In genomic region chr9:69488972-69489371, GRCm38 (mm10) we compare ENCODE assay signal across 7 mouse cellular contexts. TPM values are rescaled to one million over a fixed set of nuclear protein-coding genes. Genes with fewer than 3 reads are reported as not detected.
DNase-seq lines count a peak whose midpoint lies in the region; ATAC-seq and TF ChIP-seq lines count a peak whose summit lies in the region.

No protein-coding gene starts in this region.

- H3K4me2 ChIP-seq in midbrain, embryonic 12.5 days (replicated peaks): peak overlapping the region; percentile 24; the same call in 1 of the 2 replicates
- no peak overlapping the region for H3K4me2 ChIP-seq in kidney, embryonic 16.5 days (replicated peaks; ENCODE audit: low read depth, low read length)

- no peak overlapping the region for H3K9ac ChIP-seq in MEL (ENCODE audit: control insufficient read depth, low read depth, low read length, poor library complexity, severe bottlenecking)
- H3K9ac ChIP-seq in midbrain, embryonic 12.5 days (replicated peaks): no peak overlapping the region
- H3K9ac ChIP-seq in kidney, embryonic 16.5 days (replicated peaks; ENCODE audit: low read length): no peak overlapping the region

- TF ChIP-seq POLR2A in MEL (IDR thresholded peaks at IDR 0.05; ENCODE audit: control insufficient read depth in 1 of 2, insufficient read depth in 1 of 2, low read depth in 1 of 2, low read length in 2 of 2, poor library complexity in 1 of 2): no peak

- peak; percentile 73 for TF ChIP-seq CTCF in layer of hippocampus, adult 2 months (conservative IDR thresholded peaks at IDR 0.05)
- TF ChIP-seq CTCF in MEL (IDR thresholded peaks at IDR 0.05 in 2 of 3, conservative IDR thresholded peaks at IDR 0.05 in 1 of 3; ENCODE audit: control insufficient read depth in 1 of 3, insufficient read depth in 1 of 3, low read depth in 2 of 3, low read length in 3 of 3, poor library complexity in 1 of 3, severe bottlenecking in 1 of 3): peak; percentile 17 to 55 (median 49); a peak in 4 of 6 replicates

- H3K4me1 ChIP-seq in MEL (ENCODE audit: control insufficient read depth in 1 of 2, insufficient read depth in 2 of 2, low read length in 2 of 2): no peaks in the 10 kb centered on the region
- peaks cover 8% of the 10 kb centered on the region for H3K4me1 ChIP-seq in embryonic facial prominence, embryonic 10.5 days
- peaks cover 4% of the 10 kb centered on the region for H3K4me1 ChIP-seq in midbrain, embryonic 12.5 days
- H3K4me1 ChIP-seq in kidney, embryonic 16.5 days (ENCODE audit: insufficient read depth, low read length): no peaks in the 10 kb centered on the region

- H3K27ac ChIP-seq in layer of hippocampus, adult 2 months: no peak overlapping the region
- no peak overlapping the region for H3K27ac ChIP-seq in MEL (ENCODE audit: control insufficient read depth, low read depth, low read length)
- no peak overlapping the region for H3K27ac ChIP-seq in embryonic facial prominence, embryonic 10.5 days (replicated peaks)
- no peak overlapping the region for H3K27ac ChIP-seq in midbrain, embryonic 12.5 days (replicated peaks)
- H3K27ac ChIP-seq in kidney, embryonic 16.5 days (ENCODE audit: low read length): no peak overlapping the region

- H3K36me3 ChIP-seq in MEL (ENCODE audit: control insufficient read depth in 1 of 2, insufficient read depth in 2 of 2, low read length in 2 of 2): no peaks in the 10 kb centered on the region
- peaks cover 21% of the 10 kb centered on the region for H3K36me3 ChIP-seq in embryonic facial prominence, embryonic 10.5 days (replicated peaks)
- no peaks in the 10 kb centered on the region for H3K36me3 ChIP-seq in midbrain, embryonic 12.5 days
- H3K36me3 ChIP-seq in kidney, embryonic 16.5 days (ENCODE audit: insufficient read depth, low read length): peaks cover 86% of the 10 kb centered on the region

- no peak overlapping the region for H3K4me3 ChIP-seq in layer of hippocampus, adult 2 months
- no peak overlapping the region for H3K4me3 ChIP-seq in MEL (ENCODE audit: control insufficient read depth in 1 of 2, insufficient read depth in 1 of 2, low read depth in 2 of 2, low read length in 2 of 2)
- no peak overlapping the region for H3K4me3 ChIP-seq in embryonic facial prominence, embryonic 10.5 days
- H3K4me3 ChIP-seq in midbrain, embryonic 12.5 days: no peak overlapping the region
- no peak overlapping the region for H3K4me3 ChIP-seq in kidney, embryonic 16.5 days (ENCODE audit: low read length)

- peak; percentile 32 for TF ChIP-seq RAD21 in MEL (IDR thresholded peaks at IDR 0.05; ENCODE audit: low read depth, low read length)

- H3K9me3 ChIP-seq in MEL (replicated peaks; ENCODE audit: insufficient read depth, low read length): no peaks in the 10 kb centered on the region
- peaks cover 3% of the 10 kb centered on the region; the same call in 1 of the 2 replicates for H3K9me3 ChIP-seq in embryonic facial prominence, embryonic 10.5 days
- H3K9me3 ChIP-seq in midbrain, embryonic 12.5 days: no peaks in the 10 kb centered on the region
- H3K9me3 ChIP-seq in kidney, embryonic 16.5 days (ENCODE audit: low read length): 0 out of 2 replicates have a peak, but pooled peaks cover 4% of the 10 kb centered on the region

- no peaks in the 10 kb centered on the region for H3K27me3 ChIP-seq in MEL (ENCODE audit: control insufficient read depth in 1 of 2, insufficient read depth in 2 of 2, low read length in 2 of 2)
- no peaks in the 10 kb centered on the region; the same call in 1 of the 2 replicates for H3K27me3 ChIP-seq in embryonic facial prominence, embryonic 10.5 days (replicated peaks; ENCODE audit: low read depth, poor library complexity, severe bottlenecking)
- H3K27me3 ChIP-seq in midbrain, embryonic 12.5 days: 0 out of 2 replicates have a peak, but pooled peaks cover 2% of the 10 kb centered on the region
- no peaks in the 10 kb centered on the region for H3K27me3 ChIP-seq in kidney, embryonic 16.5 days (ENCODE audit: insufficient read depth, low read length)

- 8% methylated on average over 5 of the region's 5 CpGs for WGBS in embryonic facial prominence, embryonic 10.5 days
- 2% methylated on average over 5 of the region's 5 CpGs for WGBS in midbrain, embryonic 12.5 days
- WGBS in kidney, embryonic 16.5 days: 28% methylated on average over 5 of the region's 5 CpGs

- intact Hi-C loops in left cerebral cortex, postnatal 36 days (cut with DNase I): loop anchor here (10.0 kb wide), 1 partner anchor 1474 kb away; no protein-coding TSS in a partner anchor

- ATAC-seq in midbrain, embryonic 12.5 days (ENCODE audit: low FRiP score, low read depth): no peak
- ATAC-seq in kidney, embryonic 16.5 days (ENCODE audit: low FRiP score, low TSS enrichment): no peak

- H3K79me2 ChIP-seq in MEL (ENCODE audit: control insufficient read depth, insufficient read depth, low read length, poor library complexity): no peaks in the 10 kb centered on the region

- DNase-seq in layer of hippocampus, adult 2 months (ENCODE audit: low spot score in 2 of 2): no peak
- no peak for DNase-seq in layer of hippocampus, postnatal 36 days
- peak; percentile 48 for DNase-seq in MEL (ENCODE audit: low read depth, low spot score)
- DNase-seq in embryonic facial prominence, embryonic 10.5 days (ENCODE audit: low spot score): peak; percentile 54
- no peak for DNase-seq in left cerebral cortex, postnatal 36 days (ENCODE audit: low spot score in 2 of 2)

- no peak for TF ChIP-seq EP300 in MEL (IDR thresholded peaks at IDR 0.05; ENCODE audit: low read depth in 1 of 2, low read length in 2 of 2)

TF ChIP-seq in MEL, 35 proteins besides CTCF, POLR2A, EP300 and RAD21:
- peak; percentile 20; the same call in 1 of the 2 replicates for TF ChIP-seq ZC3H11A (IDR thresholded peaks at IDR 0.05; ENCODE audit: low read depth, low read length)
- TF ChIP-seq UBTF (IDR thresholded peaks at IDR 0.05; ENCODE audit: borderline replicate concordance, insufficient read depth, low read depth, low read length): no peak
- peak; percentile 60 for TF ChIP-seq SMC3 (IDR thresholded peaks at IDR 0.05; ENCODE audit: low read depth, low read length)

RNA-seq across cellular contexts. Expression of gene Anxa2, which starts 35.6 kb away (rescaled TPM):
- total RNA-seq in layer of hippocampus, adult 2 months (2021): 1 to 10 TPM; 8.8 to 9.6 TPM
- total RNA-seq in layer of hippocampus, postnatal 36 days (2021): 10 to 100 TPM in 1 of 2 experiments, 1 to 10 TPM in 1; 6.1 to 10.9 TPM
- 33.9 and 147 TPM in 2 replicates for total RNA-seq in MEL (2012; rRNA removed)
- polyA plus RNA-seq in MEL (2012; ENCODE audit: insufficient read depth in 1 of 2, insufficient read length in 2 of 2, low read depth in 1 of 2, low replicate concordance in 2 of 2, missing spikeins in 1 of 2): 100 to 1,000 TPM in 1 of 2 experiments, not detected in 1; 190 TPM
- polyA plus RNA-seq in embryonic facial prominence, embryonic 10.5 days (2016; fragmentation: Nextera tagmentation; extraction: Ambion mirVana): 112 and 145 TPM in 2 replicates
- 167 and 228 TPM in 2 replicates for polyA plus RNA-seq in midbrain, embryonic 12.5 days (2016; fragmentation: Nextera tagmentation; extraction: Ambion mirVana)
- 669 and 753 TPM in 2 replicates for polyA plus RNA-seq in kidney, embryonic 16.5 days (2015; fragmentation: Nextera tagmentation; extraction: Ambion mirVana)
- 10 to 100 TPM in 1 of 2 experiments, 1 to 10 TPM in 1; 9.5 to 14.3 TPM for total RNA-seq in left cerebral cortex, postnatal 36 days (2021)

Comparison
In these comparisons a context has a peak if more than half of its experiments do, and no peak if none do; other contexts are left out.
1. DNase-seq: peak in MEL (single experiment) and embryonic facial prominence, embryonic 10.5 days (single experiment); none in layer of hippocampus, adult 2 months (0 of 2), layer of hippocampus, postnatal 36 days (0 of 2) and left cerebral cortex, postnatal 36 days (0 of 2).